Mouse (Mus musculus): ENCODE results near the gene Cnnm3.
A peak's percentile ranks its signal among the peaks of the same experiment; 100 is the strongest.

Gene Cnnm3

DNA sequence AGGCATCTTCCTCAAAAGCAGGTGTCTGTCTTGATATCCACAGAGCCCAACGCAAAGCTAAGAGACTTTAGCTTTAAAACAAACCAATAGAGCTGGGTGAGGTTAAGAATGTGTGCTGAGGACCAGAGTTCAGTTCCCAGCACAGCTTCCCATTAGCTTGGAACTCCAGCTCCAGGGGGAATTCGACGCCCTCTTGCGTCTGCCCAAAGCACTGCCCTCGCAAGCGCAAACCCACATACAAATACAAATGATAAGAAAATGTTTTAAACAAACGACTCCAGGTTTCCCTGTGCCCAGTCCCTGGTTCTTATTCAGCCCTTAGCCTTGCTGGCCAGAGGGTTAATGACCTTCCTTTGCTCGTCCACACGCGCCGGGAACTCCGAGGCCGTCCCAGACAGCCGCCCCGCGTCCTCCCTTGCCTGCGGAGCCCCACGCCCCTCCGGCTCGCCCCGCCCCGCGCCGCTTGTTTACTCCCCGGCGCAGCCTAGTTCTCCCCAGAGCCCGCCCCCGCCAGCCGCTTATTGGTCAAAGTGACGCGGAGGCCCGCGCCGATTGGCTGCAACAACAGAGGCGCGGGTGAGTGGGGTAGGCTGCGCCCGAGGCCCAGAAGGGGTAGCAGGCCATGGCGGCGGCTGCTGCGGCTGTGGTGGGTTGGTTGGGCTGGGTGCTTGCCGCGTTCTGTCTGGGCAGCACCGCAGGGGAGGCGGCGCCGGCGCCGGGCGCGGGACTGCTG, at the start of gene Cnnm3:
Gene Cnnm3, plus strand, starts transcription at position 579 of the 733 bp plus-strand sequence.
- peak; percentile 99 for DNase-seq

DNA sequence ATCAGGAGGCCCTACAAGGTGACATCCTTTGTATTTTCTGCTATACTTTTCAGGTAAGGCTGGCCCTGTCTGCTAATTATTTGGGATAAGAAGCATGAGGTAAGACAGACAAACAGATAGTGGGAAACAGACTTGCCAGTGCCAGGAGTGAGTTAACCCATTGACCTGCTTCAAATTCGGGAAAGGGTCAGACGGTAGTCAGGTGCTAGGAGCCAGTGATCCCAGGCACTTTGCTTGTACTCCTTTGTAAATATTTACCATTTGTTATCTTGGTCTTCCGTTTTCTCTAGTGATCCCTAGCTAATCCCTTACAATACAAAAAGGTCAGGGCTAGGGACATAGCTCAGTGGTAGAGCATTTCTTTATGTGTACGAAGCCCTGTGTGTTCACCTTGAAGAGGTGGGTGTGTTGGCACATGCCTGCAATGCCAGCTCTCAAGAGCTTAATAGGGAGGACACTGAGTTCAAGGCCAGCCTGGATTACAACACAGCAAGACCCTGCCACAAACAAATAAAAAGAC, 46.0 kb upstream of the Cnnm3 start:
- DNase-seq: no peak

DNA sequence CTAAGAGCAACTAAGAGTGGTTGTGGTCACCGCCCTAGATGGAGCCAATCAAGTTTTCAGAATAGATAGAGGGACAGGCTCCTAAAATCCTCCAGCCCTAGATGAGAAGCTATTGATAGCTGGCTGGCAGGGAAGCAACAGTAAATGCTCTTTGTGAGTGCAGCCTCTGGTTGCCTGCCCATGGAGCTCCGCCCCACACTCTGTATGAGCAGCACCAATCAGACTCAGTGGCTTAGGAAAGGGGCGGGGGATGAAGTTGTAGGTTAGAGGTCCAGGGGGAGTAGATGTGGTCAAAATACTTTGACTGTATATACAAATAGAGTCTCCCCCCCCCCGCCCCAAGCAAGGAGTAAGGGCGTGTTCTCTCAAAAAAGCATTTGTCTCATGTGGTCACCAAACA, 44.2 kb upstream of the Cnnm3 start:
- DNase-seq: no peak

DNA sequence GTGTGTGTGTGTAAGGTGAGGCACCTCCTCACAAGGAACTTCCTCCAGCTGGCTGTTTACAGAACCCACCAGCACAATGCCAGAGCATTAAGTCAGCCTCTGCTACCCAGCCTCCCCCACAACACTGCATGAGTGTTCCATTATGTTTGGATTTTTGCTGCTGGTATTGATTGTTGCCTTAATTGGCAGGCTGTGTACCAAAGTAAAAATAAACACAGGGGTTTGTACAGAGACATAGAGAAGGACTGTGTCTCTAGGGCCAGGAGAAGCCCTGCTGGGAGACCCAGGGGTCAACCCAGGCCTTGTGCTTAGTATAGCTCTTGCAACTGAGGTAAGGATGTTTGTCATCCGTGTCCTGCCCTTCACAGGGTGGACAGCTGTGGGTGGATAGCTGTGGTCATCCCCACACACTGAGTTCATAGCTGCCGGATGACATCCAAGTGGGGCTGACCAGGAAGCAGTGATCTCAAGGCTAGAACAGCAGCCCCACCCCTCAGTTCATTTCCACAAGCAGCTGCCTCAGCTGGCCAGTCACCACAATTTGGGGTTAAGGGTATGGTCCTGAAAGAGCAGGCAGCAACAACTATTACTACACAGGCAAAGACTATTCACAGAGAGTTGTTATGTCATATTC, 41.7 kb upstream of the Cnnm3 start:
- DNase-seq: peak in 1 of 2 experiments; percentile 22

DNA sequence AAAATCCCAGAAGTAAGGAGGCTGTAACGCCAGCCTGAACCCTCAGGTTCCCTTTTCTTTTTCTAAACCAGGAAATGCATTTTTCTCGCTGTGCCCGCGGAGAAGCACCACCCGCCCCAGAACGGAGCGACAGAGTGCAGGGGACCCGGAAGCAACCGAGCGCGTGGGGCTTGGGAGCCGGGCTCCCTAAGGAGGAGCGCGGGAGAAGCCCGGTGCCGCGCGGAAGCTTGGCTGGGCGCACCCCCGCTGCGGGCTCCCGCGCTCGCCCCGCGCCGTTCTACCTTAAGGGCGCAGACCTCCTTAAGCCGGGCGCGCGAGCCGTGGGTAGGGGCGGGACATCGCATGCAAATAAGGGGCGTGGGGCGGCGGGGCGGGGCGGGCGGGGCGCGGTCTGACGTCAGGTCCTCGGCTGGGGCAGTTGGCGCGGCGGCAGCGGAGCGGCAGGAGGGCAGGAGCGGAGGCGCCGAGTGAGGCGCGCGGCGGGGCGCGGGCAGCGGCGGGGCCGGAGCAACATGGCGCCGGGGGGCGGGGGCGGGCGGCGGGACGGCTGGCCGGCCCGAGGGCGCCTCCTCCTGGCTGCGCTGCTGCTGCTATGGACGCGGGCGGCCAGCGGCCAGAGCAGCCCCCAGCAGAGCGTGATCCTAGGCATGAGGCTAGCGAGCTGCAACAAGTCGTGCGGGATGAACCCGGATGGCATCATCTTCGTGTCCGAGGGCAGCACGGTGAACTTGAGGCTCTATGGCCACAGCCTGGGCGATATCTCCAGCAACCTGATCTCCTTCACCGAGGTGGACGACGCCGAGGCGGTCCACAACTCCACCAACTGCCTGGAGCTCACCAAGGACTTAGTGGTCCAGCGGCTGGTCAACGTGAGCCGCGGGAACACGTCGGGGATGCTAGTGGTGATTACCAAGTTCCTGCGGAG, 40.2 kb upstream of the Cnnm3 start, which contains the start of gene Cnnm4:
Gene Cnnm4, plus strand, starts transcription at position 440 of the 925 bp plus-strand sequence.
- peak; percentile 91 to 92 for DNase-seq

DNA sequence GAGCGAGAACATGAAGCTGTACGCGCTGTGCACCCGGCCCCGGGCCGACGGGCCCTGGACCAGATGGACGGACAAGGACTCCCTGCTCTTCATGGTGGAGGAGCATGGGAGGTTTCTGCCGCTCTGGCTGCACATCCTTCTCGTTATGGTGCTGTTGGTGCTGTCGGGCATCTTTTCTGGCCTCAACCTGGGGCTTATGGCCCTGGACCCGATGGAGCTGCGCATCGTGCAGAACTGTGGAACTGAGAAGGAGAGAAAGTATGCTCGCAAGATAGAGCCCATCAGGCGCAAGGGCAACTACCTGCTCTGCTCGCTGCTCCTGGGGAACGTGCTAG, 39.6 kb upstream of the Cnnm3 start:
- DNase-seq: no peak

DNA sequence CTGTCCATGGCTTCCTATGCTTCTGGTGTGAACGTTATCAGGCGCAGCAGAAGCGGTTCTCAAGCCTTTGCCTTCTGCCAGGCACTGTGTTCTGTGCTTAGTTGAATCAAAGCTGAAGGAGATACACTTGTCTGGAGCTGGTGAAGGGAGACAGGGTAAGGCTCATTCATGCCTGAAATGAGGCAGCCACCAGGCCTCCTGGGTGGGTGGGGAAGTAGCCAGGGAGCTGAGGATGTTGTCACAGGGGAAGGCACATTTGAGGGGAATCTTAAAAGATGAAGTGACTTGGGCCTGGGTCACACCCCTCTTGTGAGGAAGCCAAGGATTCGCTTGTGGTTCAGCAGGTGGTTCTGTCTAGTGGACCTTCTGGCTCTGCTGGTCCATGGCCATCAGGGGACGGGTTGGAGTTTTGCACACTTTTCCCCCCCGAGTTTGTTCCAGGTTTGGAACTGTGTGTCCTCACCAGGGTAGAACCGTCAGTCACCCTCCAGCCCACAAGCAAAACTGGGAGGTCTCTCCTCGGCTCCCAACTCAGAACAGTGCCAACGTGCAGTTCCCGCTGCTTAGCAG, 38.4 kb upstream of the Cnnm3 start:
- DNase-seq: no peak

DNA sequence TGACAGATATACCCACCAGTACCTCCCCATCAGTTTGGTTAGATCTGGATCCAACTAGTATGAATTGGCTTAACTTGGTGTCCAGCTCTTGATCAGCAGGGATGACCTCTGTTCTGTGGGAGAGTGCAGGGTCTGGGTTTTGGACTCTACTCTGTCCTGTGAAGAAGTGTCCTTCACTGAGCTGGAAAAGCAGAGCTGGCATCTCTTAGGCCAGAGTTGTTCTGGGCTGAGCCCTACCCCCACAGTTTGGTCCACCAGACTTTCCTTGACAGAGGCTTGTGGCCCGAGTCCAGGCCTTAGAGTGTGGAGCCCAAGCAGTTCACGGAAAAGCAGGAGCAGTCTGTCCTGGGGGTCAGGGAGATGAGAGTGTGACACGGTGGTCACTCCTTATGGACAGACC, 37.0 kb upstream of the Cnnm3 start:
- DNase-seq: no peak

DNA sequence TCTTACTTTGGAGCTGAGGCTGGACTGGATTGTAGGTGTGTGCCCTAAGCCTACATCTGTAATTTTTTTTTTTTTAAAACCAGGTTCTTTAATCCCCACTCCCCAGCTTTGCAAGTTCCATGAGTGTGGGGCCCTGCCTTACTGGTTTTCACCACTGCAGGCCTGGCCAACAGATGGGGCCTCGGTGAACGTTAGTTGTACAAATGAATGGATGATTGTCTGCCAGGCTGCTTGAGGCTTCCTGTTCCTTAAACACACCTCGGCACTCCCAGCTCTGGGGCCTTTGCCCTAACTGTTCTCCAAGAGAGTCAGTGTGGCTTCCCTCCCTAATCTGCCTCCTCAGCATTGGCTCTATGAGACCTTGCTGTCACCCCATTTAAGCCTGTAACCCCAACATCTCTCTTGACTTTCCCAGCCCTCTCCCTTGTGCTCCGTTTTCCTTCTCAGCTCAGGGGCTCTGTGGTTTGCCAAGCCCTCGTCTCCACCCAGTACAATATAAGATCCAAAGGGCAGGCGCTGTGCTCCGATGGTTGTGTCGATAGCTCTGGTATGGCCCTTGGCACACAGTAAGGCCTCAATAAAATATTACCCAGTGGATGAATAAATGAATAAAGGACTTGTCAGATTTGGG, 36.1 kb upstream of the Cnnm3 start:
- no peak for DNase-seq

DNA sequence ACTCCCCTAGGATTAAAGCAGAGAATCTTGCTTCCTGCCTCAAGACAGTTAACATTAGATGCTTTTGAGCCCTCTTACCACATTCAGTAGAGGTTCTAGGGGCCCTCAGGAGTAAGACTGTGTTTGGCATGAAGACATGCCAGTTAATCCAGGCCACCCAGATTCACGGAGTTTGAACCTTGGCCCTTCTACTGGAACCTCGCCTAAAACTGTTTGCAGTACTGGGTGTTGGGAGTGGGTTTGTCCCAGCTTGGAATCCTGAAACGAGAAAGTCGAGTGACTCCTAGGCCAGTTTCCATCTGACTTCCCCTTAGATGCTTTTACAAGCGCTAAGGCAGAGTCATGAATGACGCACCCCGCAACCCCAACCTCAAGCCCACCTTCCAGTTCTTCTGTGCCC, 35.2 kb upstream of the Cnnm3 start:
- DNase-seq: no peak

DNA sequence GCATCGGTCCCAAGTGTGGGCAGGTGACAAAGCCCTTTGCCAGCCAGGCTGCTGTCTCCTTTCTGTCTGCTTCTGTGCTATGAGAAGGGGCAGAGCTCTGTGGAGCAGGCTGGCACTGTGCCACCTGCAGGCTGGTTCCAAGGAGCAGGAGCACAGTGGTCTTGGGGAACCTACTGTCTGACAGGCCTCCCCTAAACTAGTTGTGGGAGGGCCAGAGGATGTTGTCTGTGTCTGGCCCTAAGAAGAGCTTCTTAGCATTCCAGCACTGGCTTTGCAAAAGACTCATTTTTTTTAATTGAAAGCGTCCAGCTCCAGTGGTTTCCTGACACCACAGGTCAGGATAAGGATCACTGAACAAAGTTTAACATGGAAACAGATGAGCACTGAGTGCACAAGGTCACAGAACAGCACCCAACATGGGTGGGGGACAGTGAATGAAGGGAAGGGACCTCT, 33.3 kb upstream of the Cnnm3 start:
- DNase-seq: no peak

DNA sequence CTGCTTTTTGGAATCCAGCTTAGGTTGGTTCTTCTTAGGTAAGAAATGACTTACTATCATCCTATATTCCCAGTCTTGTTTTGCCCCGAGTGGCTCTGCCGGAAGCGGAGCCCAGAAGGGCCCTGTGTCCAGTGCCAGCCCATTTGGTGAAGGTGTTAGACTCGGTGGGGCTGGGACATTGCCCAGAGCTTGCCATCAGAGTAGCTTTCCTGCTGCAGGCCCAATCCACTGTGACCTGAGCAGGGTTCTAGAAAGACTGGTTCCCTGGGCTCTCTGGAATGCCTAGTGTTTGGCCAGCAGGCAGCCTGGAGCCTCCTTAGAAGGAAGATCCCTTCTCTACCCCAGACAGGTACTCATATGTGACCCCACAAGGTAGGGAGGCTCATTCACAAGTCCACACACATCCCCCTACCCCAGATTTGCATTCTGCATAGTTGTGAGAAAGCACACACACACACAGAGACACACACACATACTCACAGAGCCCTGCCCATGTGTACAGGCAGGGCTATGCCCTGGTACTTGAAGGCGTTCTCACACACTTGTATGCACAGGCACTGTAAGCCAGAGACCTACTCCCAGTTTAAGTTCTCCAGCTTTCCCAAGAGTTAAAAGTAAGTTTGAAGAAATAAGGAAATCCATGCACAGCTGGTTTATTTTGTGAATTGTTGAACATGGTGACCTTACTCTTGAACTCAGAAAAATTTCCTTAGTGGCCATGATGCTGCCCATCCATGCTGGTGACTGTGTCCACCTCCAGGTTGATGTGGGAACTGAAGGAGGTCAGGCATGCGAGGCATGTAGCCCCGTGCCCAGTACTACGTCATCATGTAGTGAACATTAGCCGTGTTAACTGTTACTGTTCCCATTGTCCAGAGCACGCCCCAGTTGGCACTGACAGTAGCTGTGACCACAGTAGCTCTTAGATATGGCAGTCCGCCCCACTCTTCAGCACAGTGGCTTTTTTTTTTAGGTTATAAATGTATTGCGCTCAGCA, 31.5 kb upstream of the Cnnm3 start:
- peak in 1 of 2 experiments; percentile 29 for DNase-seq

DNA sequence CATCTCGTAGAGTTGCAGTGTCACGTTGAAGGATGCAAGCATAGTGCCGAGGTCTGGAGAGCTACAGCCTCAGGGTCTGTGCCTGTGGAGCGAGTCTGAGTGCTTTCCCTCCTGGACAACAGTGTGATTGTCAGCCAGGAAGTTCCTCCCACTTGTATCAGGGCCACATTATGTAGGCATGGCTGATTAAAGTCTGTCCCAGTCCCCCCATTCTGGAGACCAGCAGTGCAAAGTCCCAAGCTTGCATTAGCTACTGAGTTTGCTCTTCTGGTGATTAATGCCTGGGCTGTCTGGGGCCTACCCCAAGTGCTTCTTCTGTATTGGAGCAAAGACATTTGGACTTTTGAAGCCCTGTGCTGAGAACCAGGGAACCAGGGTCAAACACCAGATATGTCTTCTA, 27.8 kb upstream of the Cnnm3 start:
- no peak for DNase-seq

DNA sequence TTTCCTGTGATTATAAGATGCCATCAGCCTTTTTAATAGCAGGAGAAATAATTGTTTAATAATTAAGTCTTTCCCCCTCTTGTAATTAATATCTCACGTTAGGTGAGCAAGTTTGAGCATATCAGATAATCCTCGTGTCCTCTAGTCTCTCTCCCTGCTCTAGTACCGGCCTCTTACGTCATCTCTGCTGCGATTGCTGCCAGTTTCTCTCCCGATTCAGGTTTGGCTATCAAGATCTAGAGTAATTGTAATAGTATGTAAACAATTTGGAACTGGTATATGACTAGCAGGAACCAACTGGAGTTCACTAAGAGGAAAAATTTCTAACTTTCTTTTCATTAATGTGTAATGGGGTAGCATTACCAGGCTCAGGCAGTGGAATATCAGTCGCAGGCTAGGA, 26.6 kb upstream of the Cnnm3 start:
- peak in 1 of 2 experiments; percentile 41 for DNase-seq

DNA sequence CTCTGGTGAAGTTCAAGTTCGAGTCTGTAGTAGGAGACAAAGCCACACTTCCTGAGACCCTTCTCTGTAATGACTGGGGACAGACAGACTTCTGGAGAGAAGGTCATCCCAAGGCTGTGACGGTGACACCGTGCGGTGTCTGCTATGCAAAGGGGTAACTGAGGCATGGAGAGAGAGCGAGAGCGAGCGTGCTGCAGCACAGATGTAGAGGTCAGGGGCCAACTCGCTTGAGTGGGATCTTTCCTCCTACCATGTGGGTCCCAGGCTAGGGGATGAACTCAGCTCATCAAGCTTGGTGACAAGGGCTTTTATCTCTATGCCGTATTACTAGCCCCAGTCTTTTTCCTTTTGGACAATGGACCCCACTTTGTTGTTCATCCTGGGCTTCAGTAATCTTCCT, 24.6 kb upstream of the Cnnm3 start:
- DNase-seq: no peak

DNA sequence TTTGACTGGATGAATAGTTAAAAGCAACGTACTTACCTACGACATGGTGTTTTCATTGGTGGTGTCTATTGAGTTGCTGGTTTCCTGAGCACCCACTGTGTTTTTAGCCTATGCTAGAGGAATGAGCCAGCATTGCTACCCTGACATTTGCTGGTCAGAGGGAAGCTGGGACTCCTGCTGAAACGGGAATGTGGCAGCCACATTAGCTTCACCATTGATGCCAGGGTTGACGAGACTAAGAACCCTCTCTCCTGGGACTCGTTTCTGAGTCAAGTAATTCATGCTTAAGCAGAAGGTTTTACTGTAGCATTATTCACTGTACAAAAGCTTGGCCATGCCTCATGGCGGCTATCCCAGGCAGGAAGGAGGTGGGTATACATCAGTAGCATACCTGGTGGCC, 22.0 kb upstream of the Cnnm3 start:
- DNase-seq: no peak

DNA sequence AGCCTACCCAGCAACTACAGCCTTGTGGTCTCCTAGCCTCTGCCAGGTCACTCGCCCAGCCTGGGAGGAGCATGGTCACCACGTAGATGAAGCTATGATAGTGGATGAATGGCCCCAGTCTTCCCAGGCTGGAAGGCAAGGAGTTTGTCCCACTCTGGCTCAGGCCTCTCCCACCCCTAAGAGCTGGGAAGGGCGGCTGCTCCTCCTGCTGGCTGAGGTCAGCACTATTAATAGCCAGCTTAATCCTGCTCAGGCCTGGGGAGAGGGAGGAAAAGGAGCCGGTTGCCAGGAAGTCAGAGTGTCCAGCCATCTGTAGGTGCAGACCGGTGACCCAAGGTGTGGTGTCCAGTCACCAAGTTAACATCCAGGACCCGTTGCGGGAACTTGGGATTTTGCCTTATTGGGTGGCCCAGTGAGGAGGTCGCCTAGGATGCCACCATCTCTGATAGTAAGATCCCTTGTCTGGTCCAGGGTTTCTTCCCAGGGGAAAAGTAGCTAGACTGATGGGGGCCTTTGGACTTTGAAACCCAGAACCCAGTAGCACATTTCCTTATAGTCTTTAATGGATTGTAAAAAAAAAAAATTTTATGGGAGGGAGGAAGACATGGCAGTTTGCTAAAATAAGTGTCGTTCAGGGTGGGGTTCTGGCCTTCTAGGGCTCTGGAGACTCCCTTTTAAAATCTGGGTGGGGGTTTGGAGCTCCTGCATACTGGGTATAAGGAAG, 19.1 kb upstream of the Cnnm3 start:
- DNase-seq: peak; percentile 34 to 65

DNA sequence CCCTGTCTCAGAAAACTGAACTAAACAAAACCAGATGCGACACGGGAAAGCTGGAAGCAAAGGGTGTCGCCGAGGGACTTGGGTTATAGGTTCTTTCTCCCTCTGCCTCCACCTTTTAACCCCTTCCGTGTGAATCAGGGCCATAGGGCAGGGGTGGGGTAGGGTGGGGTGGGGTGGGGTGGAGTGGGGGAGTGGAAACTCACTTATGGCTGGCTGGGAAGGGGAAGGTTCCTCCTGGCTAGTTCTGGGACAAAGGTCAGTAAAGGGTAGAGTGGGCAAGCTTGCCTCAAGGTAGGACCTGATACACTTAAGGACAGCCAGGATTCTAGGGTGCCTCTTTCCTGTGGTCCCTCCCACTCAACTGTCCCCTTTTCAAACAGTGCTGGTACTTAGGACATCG, 18.4 kb upstream of the Cnnm3 start:
- no peak for DNase-seq

DNA sequence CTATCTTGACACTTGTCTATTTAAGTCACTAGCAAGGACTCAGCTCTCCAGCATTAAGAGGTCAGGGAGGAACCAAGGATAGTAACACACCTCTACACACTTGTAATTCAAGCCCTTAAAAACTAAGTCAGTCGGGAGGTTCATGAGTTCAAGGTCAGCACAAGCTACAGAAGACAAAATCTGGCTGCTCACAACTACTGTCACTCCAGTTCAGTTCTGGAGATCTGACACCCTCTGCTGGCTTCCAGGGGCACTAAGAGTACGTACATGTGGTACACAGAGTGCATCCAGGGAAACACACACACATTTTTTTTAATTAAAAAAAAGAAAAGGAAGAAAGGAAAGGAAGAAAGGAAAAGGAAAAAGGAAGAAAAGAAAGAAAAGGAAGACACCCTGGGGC, 14.9 kb upstream of the Cnnm3 start:
- DNase-seq: no peak

DNA sequence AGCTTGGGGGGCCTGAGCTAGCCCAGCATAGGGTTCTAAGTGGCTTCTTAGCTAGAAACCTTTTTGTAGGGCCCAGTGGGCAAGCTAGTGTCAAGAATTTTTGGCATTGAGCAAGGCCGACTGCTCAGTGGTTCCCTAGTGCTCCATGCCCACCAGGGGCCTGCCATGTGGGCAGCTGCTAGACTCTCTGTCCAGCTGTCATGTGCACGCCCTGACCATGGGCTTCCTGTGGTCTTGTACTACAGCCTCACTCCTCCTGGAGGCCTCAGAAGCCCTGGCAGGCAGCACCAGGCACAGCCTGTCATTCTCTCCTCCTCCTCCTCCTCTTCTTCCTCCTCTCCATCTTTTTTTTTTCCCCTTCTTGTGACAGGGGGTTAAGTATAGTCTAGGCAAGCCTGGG, 14.4 kb upstream of the Cnnm3 start:
- no peak for DNase-seq

Measured in lung, adult 18-20 months (tissue).